Mouse (Mus musculus): ENCODE measurements around the gene Eif4a2.
"Not testable (repeated sequence)": the region's sequence is repeated elsewhere in the genome, so short reads cannot be mapped to it uniquely, and the experiment has no call there.

Gene Eif4a2

GRCm38 (mm10) chr16:23107231-23107942 lies at the start of gene Eif4a2:
Eif4a2 (plus strand) TSS chr16:23107444.
- peak; percentile 98 for DNase-seq (ENCODE audit: low read depth, low spot score)

- not testable (repeated sequence) for DNase-seq (ENCODE audit: low read depth, low spot score)
Measured at GRCm38 (mm10) chr16:23057668-23058447, 49.4 kb upstream of the Eif4a2 start, which contains the start of gene Kng1. Kng1 (plus strand) TSS chr16:23057865.

GRCm38 (mm10) chr16:23059630-23060029 lies 47.6 kb upstream of the Eif4a2 start:
- not testable (repeated sequence) for DNase-seq (ENCODE audit: low read depth, low spot score)

- DNase-seq (ENCODE audit: low read depth, low spot score), result not testable (repeated sequence)
Measured at GRCm38 (mm10) chr16:23060781-23061325, 46.4 kb upstream of the Eif4a2 start.

GRCm38 (mm10) chr16:23077516-23077915 lies 29.7 kb upstream of the Eif4a2 start:
- DNase-seq (ENCODE audit: low read depth, low spot score), result not testable (repeated sequence)

- DNase-seq (ENCODE audit: low read depth, low spot score), result not testable (repeated sequence)
Measured at GRCm38 (mm10) chr16:23087159-23087558, 20.1 kb upstream of the Eif4a2 start.

- DNase-seq (ENCODE audit: low read depth, low spot score), result peak; percentile 57
Measured at GRCm38 (mm10) chr16:23087712-23088111, 19.5 kb upstream of the Eif4a2 start.

- DNase-seq (ENCODE audit: low read depth, low spot score), result peak; percentile 61
Measured at GRCm38 (mm10) chr16:23088491-23088890, 18.8 kb upstream of the Eif4a2 start.

- DNase-seq (ENCODE audit: low read depth, low spot score), result peak; percentile 28
Measured at GRCm38 (mm10) chr16:23091345-23091744, 15.9 kb upstream of the Eif4a2 start.

- no peak for DNase-seq (ENCODE audit: low read depth, low spot score)
Measured at GRCm38 (mm10) chr16:23093321-23093953, 13.8 kb upstream of the Eif4a2 start.

GRCm38 (mm10) chr16:23094136-23094535 lies 13.1 kb upstream of the Eif4a2 start:
- no peak for DNase-seq (ENCODE audit: low read depth, low spot score)

- peak; percentile 61 for DNase-seq (ENCODE audit: low read depth, low spot score)
Measured at GRCm38 (mm10) chr16:23095581-23095980, 11.7 kb upstream of the Eif4a2 start.

- DNase-seq (ENCODE audit: low read depth, low spot score), result not testable (repeated sequence)
Measured at GRCm38 (mm10) chr16:23096886-23097285, 10.4 kb upstream of the Eif4a2 start.

- peak; percentile 58 for DNase-seq (ENCODE audit: low read depth, low spot score)
Measured at GRCm38 (mm10) chr16:23097290-23098104, 9.7 kb upstream of the Eif4a2 start.

GRCm38 (mm10) chr16:23098105-23098452 lies 9.2 kb upstream of the Eif4a2 start:
- peak; percentile 92 for DNase-seq (ENCODE audit: low read depth, low spot score)

- DNase-seq (ENCODE audit: low read depth, low spot score), result peak; percentile 97
Measured at GRCm38 (mm10) chr16:23099632-23100031, 7.6 kb upstream of the Eif4a2 start.

GRCm38 (mm10) chr16:23100099-23100575 lies 7.1 kb upstream of the Eif4a2 start:
- peak; percentile 91 for DNase-seq (ENCODE audit: low read depth, low spot score)

GRCm38 (mm10) chr16:23100613-23101012 lies 6.6 kb upstream of the Eif4a2 start:
- DNase-seq (ENCODE audit: low read depth, low spot score), result no peak

- DNase-seq (ENCODE audit: low read depth, low spot score), result peak; percentile 95
Measured at GRCm38 (mm10) chr16:23102340-23103037, 4.8 kb upstream of the Eif4a2 start.

- no peak for DNase-seq (ENCODE audit: low read depth, low spot score)
Measured at GRCm38 (mm10) chr16:23103038-23103745, 4.1 kb upstream of the Eif4a2 start.
